Mouse (Mus musculus): ENCODE results near the gene Armc5. TPM values are rescaled to one million over a fixed set of nuclear protein-coding genes. Genes with fewer than 3 reads are reported as not detected.

The Armc5 gene
- polyA plus RNA-seq, 1 experiment from 2014 or later = 12.8 TPM

GRCm38 (mm10) chr7:128242331-128242730 lies 5.2 kb downstream of the Armc5 start:
- no peak overlapping the region for H3K9ac ChIP-seq (ENCODE audit: low read length)
- H3K27ac ChIP-seq (ENCODE audit: low read length) = no peak overlapping the region
- 94% methylated on average over 16 of the region's 16 CpGs for WGBS
- H3K4me1 ChIP-seq (ENCODE audit: control insufficient read depth, insufficient read depth, low read length) = peaks cover 20% of the 10 kb centered on the region
- no peaks in the 10 kb centered on the region for H3K9me3 ChIP-seq (replicated peaks; ENCODE audit: control insufficient read depth, low read length)
- peaks cover 29% of the 10 kb centered on the region for H3K36me3 ChIP-seq (ENCODE audit: control insufficient read depth, insufficient read depth)
- ATAC-seq (replicated peaks; ENCODE audit: extremely low read depth, insufficient read depth, low FRiP score) = no peak
- H3K4me2 ChIP-seq (ENCODE audit: low read depth, low read length) = no peak overlapping the region
- H3K4me3 ChIP-seq (ENCODE audit: low read length) = no peak overlapping the region
- no peaks in the 10 kb centered on the region for H3K27me3 ChIP-seq (ENCODE audit: control insufficient read depth, insufficient read depth, low read length)

GRCm38 (mm10) chr7:128243921-128244320 lies 6.8 kb downstream of the Armc5 start:
- Histone ChIP-seq H3K36me3 (ENCODE audit: control insufficient read depth, insufficient read depth) (peaks cover 30% of the 10 kb centered on the region), H3K4me1 (ENCODE audit: control insufficient read depth, insufficient read depth, low read length) (peaks cover 25% of the 10 kb centered on the region), H3K27me3 (ENCODE audit: control insufficient read depth, insufficient read depth, low read length) (no peaks in the 10 kb centered on the region), H3K9ac (ENCODE audit: low read length) (no peak overlapping the region), H3K9me3 (replicated peaks; ENCODE audit: control insufficient read depth, low read length) (no peaks in the 10 kb centered on the region), H3K4me3 (ENCODE audit: low read length) (no peak overlapping the region), H3K27ac (ENCODE audit: low read length) (no peak overlapping the region), H3K4me2 (ENCODE audit: low read depth, low read length) (no peak overlapping the region)
- 77% methylated on average over 10 of the region's 10 CpGs for WGBS
- ATAC-seq (replicated peaks; ENCODE audit: extremely low read depth, insufficient read depth, low FRiP score) = no peak

GRCm38 (mm10) chr7:128244410-128245025 lies 7.4 kb downstream of the Armc5 start:
- no peak for ATAC-seq (replicated peaks; ENCODE audit: extremely low read depth, insufficient read depth, low FRiP score)
- no peak overlapping the region for H3K4me2 ChIP-seq (ENCODE audit: low read depth, low read length)
- no peak overlapping the region for H3K4me3 ChIP-seq (ENCODE audit: low read length)
- no peak overlapping the region for H3K27ac ChIP-seq (ENCODE audit: low read length)
- 92% methylated on average over 18 of the region's 18 CpGs for WGBS
- peaks cover 36% of the 10 kb centered on the region for H3K36me3 ChIP-seq (ENCODE audit: control insufficient read depth, insufficient read depth)
- no peaks in the 10 kb centered on the region for H3K9me3 ChIP-seq (replicated peaks; ENCODE audit: control insufficient read depth, low read length)
- H3K4me1 ChIP-seq (ENCODE audit: control insufficient read depth, insufficient read depth, low read length) = peaks cover 23% of the 10 kb centered on the region
- no peaks in the 10 kb centered on the region for H3K27me3 ChIP-seq (ENCODE audit: control insufficient read depth, insufficient read depth, low read length)
- no peak overlapping the region for H3K9ac ChIP-seq (ENCODE audit: low read length)

- H3K4me2 ChIP-seq (ENCODE audit: low read depth, low read length) = no peak overlapping the region
- peaks cover 22% of the 10 kb centered on the region for H3K4me1 ChIP-seq (ENCODE audit: control insufficient read depth, insufficient read depth, low read length)
- H3K36me3 ChIP-seq (ENCODE audit: control insufficient read depth, insufficient read depth) = peaks cover 37% of the 10 kb centered on the region
- peak overlapping the region; percentile 99 for H3K27ac ChIP-seq (ENCODE audit: low read length)
- no peak overlapping the region; the same call in 1 of the 2 replicates for H3K9ac ChIP-seq (ENCODE audit: low read length)
- ATAC-seq (replicated peaks; ENCODE audit: extremely low read depth, insufficient read depth, low FRiP score) = no peak
- no peaks in the 10 kb centered on the region for H3K27me3 ChIP-seq (ENCODE audit: control insufficient read depth, insufficient read depth, low read length)
- no peaks in the 10 kb centered on the region for H3K9me3 ChIP-seq (replicated peaks; ENCODE audit: control insufficient read depth, low read length)
- WGBS = 90% methylated on average over 4 of the region's 4 CpGs
- no peak overlapping the region for H3K4me3 ChIP-seq (ENCODE audit: low read length)
Observed at GRCm38 (mm10) chr7:128245547-128245946, 8.4 kb downstream of the Armc5 start.

GRCm38 (mm10) chr7:128246496-128247391 lies 9.6 kb downstream of the Armc5 start, which contains the start of gene Tgfb1i1:
Gene Tgfb1i1 (plus strand): TSS chr7:128246812.
- Histone ChIP-seq H3K4me3 (ENCODE audit: low read length) (peak within 1 kb of the TSS; percentile 78), H3K36me3 (ENCODE audit: control insufficient read depth, insufficient read depth) (peaks cover 38% of the 10 kb centered on the region), H3K9me3 (replicated peaks; ENCODE audit: control insufficient read depth, low read length) (no peaks in the 10 kb centered on the region), H3K27ac (ENCODE audit: low read length) (peak within 1 kb of the TSS; percentile 99), H3K4me1 (ENCODE audit: control insufficient read depth, insufficient read depth, low read length) (peaks cover 22% of the 10 kb centered on the region), H3K4me2 (ENCODE audit: low read depth, low read length) (peak within 1 kb of the TSS; percentile 67), H3K27me3 (ENCODE audit: control insufficient read depth, insufficient read depth, low read length) (no peaks in the 10 kb centered on the region), H3K9ac (ENCODE audit: low read length) (peak within 1 kb of the TSS; percentile 94)
- ATAC-seq (replicated peaks; ENCODE audit: extremely low read depth, insufficient read depth, low FRiP score) = peak; percentile 91
- 3% methylated on average over 29 of the region's 30 CpGs for WGBS

GRCm38 (mm10) chr7:128247443-128247842 lies 10.3 kb downstream of the Armc5 start:
- no peaks in the 10 kb centered on the region for H3K27me3 ChIP-seq (ENCODE audit: control insufficient read depth, insufficient read depth, low read length)
- H3K36me3 ChIP-seq (ENCODE audit: control insufficient read depth, insufficient read depth) = peaks cover 37% of the 10 kb centered on the region
- H3K4me2 ChIP-seq (ENCODE audit: low read depth, low read length) = peak overlapping the region; percentile 67
- H3K4me1 ChIP-seq (ENCODE audit: control insufficient read depth, insufficient read depth, low read length) = peaks cover 24% of the 10 kb centered on the region
- H3K27ac ChIP-seq (ENCODE audit: low read length) = peak overlapping the region; percentile 99
- peak overlapping the region; percentile 78 for H3K4me3 ChIP-seq (ENCODE audit: low read length)
- H3K9me3 ChIP-seq (replicated peaks; ENCODE audit: control insufficient read depth, low read length) = no peaks in the 10 kb centered on the region
- H3K9ac ChIP-seq (ENCODE audit: low read length) = peak overlapping the region; percentile 94
- 2% methylated on average over 13 of the region's 13 CpGs for WGBS
- ATAC-seq (replicated peaks; ENCODE audit: extremely low read depth, insufficient read depth, low FRiP score) = peak; percentile 74

- H3K36me3 ChIP-seq (ENCODE audit: control insufficient read depth, insufficient read depth) = peaks cover 44% of the 10 kb centered on the region
- H3K27me3 ChIP-seq (ENCODE audit: control insufficient read depth, insufficient read depth, low read length) = no peaks in the 10 kb centered on the region
- peak overlapping the region; percentile 78 for H3K4me3 ChIP-seq (ENCODE audit: low read length)
- ATAC-seq (replicated peaks; ENCODE audit: extremely low read depth, insufficient read depth, low FRiP score) = no peak
- H3K4me1 ChIP-seq (ENCODE audit: control insufficient read depth, insufficient read depth, low read length) = peaks cover 24% of the 10 kb centered on the region
- peak overlapping the region; percentile 94 for H3K9ac ChIP-seq (ENCODE audit: low read length)
- 68% methylated on average over 10 of the region's 10 CpGs for WGBS
- H3K4me2 ChIP-seq (ENCODE audit: low read depth, low read length) = peak overlapping the region; percentile 67
- no peak overlapping the region for H3K27ac ChIP-seq (ENCODE audit: low read length)
- H3K9me3 ChIP-seq (replicated peaks; ENCODE audit: control insufficient read depth, low read length) = no peaks in the 10 kb centered on the region
Observed at GRCm38 (mm10) chr7:128248081-128249042, 11.2 kb downstream of the Armc5 start.

GRCm38 (mm10) chr7:128249998-128250397 lies 12.9 kb downstream of the Armc5 start:
- ATAC-seq (replicated peaks; ENCODE audit: extremely low read depth, insufficient read depth, low FRiP score) = no peak
- Histone ChIP-seq H3K4me1 (ENCODE audit: control insufficient read depth, insufficient read depth, low read length) (peaks cover 24% of the 10 kb centered on the region), H3K27me3 (ENCODE audit: control insufficient read depth, insufficient read depth, low read length) (no peaks in the 10 kb centered on the region), H3K4me2 (ENCODE audit: low read depth, low read length) (no peak overlapping the region), H3K9ac (ENCODE audit: low read length) (no peak overlapping the region), H3K4me3 (ENCODE audit: low read length) (no peak overlapping the region), H3K27ac (ENCODE audit: low read length) (no peak overlapping the region), H3K9me3 (replicated peaks; ENCODE audit: control insufficient read depth, low read length) (no peaks in the 10 kb centered on the region), H3K36me3 (ENCODE audit: control insufficient read depth, insufficient read depth) (peaks cover 40% of the 10 kb centered on the region)
- 82% methylated on average over 5 of the region's 5 CpGs for WGBS

Measured in heart, embryonic 16.5 days (tissue).